Mouse (Mus musculus) monocyte, adult 2 months (primary cell): ENCODE measurements around the gene Ptprj.
"Not testable (repeated sequence)": the region's sequence is repeated elsewhere in the genome, so short reads cannot be mapped to it uniquely, and the experiment has no call there.

Experiments used
- DNase-seq, 2 experiments: peaks; one replicate each; pipeline ENCODE4 v3.0.0; 2022; ENCODE audit warnings: low spot score in 2 of 2, low read depth in 1 of 2

Ptprj gene

DNA sequence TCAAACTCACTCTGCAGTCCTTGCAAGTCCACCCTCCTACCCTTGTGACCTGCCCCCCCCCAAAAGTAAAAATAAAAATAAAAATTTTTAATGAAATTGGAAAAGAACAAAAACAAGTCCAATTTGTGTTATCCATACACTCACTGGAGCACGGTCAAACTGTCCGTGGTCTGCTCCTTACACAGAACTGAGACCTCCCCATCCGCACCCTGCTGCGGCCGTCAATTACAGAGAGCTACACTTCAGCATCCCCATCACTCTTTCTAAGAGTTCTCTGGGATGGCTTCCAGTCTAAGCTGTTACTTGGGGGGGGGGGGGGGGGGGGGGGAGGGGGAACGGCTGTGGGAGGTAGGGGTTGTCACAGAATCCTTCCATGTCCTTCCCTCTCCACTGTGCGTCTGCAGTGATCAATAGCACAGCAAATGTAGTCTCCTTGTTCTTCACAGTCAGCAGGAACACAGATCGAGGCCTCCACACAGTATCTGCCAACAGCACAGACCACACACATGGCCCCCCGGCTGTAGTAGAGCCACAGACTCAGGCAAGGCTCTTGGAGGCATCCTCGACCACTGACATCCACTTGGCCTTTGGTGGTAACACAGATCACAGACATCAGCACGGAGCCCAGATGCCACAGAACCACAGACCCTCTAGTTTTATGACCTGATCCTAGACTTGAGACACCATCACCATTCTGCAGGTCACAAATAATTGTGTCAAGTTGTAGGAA, 151.3 kb downstream of the Ptprj start:
- DNase-seq = not testable (repeated sequence)

DNA sequence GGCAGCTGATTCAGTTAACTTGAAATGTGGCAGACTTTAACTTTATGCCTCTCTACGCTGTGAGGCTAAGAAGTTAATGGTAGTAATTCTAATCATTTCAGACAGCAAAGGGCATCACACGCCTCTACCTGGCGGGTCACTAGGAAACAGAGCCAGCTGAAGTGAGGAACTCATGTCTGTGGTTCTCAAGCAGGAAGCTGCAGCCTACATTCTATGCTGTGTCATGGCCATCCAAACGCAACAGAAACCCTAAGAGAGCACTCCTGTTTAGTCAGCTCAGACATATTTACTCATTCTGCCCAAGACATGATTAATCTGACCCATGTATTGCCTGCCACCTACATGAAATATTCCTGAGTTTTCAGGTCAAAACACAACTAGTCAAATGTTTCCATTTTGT, 155.5 kb downstream of the Ptprj start:
- DNase-seq = not testable (repeated sequence)

DNA sequence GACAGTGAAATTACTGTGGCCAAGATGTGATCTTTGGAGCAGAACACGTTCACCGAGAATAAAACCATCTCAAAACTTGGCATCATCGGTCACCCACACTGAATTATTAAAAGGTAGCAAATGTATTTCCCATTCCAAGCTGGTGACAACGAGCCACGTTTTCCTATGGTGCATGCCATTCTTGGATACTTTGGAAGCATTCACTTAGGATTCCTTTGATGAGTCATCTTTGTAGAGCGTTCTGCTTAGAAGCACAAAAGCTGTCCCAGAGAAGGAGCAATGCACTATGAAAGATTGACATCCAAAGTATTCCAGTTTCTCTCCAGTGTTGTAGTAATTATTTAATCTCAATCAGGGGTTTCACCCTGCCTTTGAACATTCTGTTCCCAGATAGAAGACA, 158.2 kb downstream of the Ptprj start:
- DNase-seq = not testable (repeated sequence)

DNA sequence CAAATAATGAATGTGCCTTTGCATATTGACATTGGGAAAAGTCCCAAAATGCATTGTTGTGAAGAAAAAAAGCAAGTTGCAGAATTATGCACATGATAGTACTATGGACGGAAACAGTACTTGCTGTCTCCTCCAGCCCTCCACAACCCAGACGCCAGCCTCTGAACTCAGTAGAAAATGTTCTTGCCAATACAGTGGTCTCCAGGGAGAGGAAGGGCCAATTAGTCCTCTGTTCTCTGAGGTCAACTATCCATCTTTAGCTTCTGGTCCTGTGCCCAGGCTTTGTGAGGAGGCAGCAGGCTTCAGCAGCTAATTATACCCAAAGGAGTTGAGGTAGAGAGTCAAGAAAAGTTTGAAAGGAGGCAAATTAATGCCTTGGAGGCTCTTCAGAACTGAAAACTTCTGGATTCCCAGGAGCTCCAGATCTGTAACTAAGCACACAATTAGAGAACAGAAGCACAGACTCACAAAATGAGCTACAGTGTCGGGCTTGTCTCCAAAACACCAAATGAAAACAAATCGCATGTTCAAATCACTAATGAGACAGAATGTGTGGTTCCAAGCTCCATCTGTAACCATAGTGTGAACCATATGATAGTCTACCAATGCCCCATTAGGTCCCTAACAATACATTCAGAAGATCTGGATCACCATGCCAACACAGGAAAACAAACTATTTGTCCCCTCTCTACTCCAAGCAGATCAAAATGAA, 166.2 kb downstream of the Ptprj start:
- DNase-seq = not testable (repeated sequence)

DNA sequence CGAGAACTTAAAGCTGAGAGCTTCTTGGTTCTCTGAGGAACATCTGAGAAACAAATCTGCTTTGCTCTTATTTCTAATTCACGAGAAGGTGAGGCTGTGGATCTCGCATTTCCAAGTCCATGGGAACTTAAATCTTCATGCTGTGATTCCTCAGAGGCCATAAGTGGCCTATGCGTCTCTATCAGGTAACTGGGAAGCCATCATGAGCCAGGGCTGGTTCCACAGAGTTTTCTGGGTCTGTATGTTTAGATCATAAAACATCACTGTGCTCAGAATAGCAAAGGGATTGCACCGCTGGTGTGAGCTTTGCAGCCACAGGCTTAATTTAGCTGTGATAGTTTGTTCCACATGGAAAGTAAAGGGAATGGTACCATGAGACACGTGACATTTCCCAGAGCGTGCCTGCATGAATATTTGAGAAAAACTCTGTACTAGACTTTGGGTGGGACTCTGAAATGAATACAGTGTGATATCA, 181.8 kb downstream of the Ptprj start, which contains the start of gene Olfr1274-ps:
Gene Olfr1274-ps (plus strand): TSS at position 51 of the 475 bp plus-strand sequence.
- DNase-seq = not testable (repeated sequence)
